In the genomic region with DNA sequence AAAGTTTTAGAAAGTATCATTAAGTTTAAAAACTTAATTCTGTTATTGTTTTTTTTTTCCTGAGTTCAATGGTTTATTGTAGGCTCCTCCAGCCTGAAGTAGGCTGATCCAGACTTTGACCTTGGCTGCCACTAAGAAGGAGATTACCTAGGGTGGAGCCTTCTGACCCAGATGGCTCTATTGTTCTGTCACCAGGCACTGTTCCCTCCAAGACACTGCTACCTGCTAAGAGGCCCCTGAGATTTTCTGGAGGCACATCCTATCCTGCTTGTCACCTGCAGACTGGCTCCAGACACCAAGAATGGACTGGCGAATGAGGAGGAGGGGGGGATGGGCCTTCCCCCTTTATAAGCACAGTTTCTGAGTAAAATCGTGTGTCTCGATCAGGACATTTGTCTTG, we compare ENCODE assay signal across 20 mouse cellular contexts.
"Had no signal": no experiment of that assay in that cellular context is flagged by ENCODE, and none has a peak within 500 bp of the region (broad histone marks: within the 10 kb centered on the region; RNA-seq: fewer than 3 reads in every experiment).

No protein-coding gene starts in this region.

- DNase-seq: kidney, adult 8-10 months; kidney, postnatal 14 days; kidney, postnatal 4 days; layer of hippocampus, adult 9-11 months; liver; lung, adult 18-20 months; lung, postnatal 14 days; lung, postnatal 4 days; midbrain, embryonic 14.5 days; right cerebral cortex, adult 18-20 months; right cerebral cortex, postnatal 14 days; right cerebral cortex, postnatal 4 days; thymus, postnatal 36 days had no signal

- H3K27me3 ChIP-seq: limb, embryonic 13.5 days; liver, embryonic 12.5 days; liver, embryonic 15.5 days had no signal

- H3K9me3 ChIP-seq: limb, embryonic 10.5 days; limb, embryonic 13.5 days; liver, embryonic 12.5 days; liver, embryonic 15.5 days had no signal

- H3K4me1 ChIP-seq: limb, embryonic 10.5 days; limb, embryonic 13.5 days; liver, embryonic 12.5 days; liver, embryonic 15.5 days had no signal

- H3K36me3 ChIP-seq: limb, embryonic 10.5 days; limb, embryonic 13.5 days; liver, embryonic 12.5 days; liver, embryonic 15.5 days had no signal

- ATAC-seq: liver, embryonic 12.5 days had no signal

- H3K4me3 ChIP-seq: layer of hippocampus, adult 2 months; limb, embryonic 10.5 days; limb, embryonic 13.5 days; liver, embryonic 12.5 days; liver, embryonic 15.5 days had no signal

- H3K4me2 ChIP-seq: limb, embryonic 13.5 days; liver, embryonic 12.5 days; liver, embryonic 15.5 days; midbrain, embryonic 11.5 days had no signal

- H3K27ac ChIP-seq: layer of hippocampus, adult 2 months; limb, embryonic 10.5 days; limb, embryonic 13.5 days; liver, embryonic 12.5 days; liver, embryonic 15.5 days; stomach, postnatal 0 days had no signal

- H3K9ac ChIP-seq: limb, embryonic 13.5 days; liver, embryonic 12.5 days; liver, embryonic 15.5 days had no signal
